Mouse (Mus musculus): ENCODE data around the gene Dscaml1.

Gene Dscaml1

DNA sequence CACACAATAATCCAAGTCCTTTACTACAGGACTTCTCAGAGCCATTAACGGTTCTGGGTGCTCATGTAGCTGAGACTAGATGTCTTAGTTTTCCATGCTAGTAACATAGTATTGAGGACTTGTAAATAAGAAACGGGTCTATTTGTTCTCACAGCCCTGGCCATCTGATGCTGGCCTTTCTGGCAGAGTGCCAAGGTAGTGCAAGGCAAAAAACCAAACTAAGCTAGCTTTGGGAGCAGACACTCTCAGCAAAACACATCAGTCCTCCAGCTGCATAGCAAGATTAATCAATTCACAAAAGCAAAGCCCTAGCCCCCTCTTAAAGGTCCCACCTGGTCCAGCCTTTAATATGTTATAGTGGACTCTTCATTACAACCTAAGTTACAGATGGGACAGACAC lies 206.6 kb downstream of the Dscaml1 start:
- peak; percentile 25 for DNase-seq (ENCODE audit: low spot score)

DNA sequence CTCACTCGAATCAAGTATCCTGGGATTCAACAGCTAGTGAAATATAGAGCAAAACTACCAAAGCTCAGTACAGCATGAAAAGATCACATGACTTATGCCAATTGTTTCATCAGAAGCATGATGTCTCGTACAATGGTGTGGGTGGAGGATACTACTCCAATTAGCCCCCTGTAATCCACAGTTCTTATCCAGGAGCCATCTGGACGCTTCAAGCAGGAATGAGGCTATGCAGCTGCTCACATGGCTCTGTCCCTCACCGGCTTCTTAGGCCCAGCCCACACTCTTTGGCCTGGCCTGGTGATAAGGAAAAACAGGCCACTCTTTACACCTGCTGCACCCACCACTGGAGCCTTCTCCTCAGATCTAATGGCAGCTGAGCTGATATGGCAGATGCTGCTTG lies 208.6 kb downstream of the Dscaml1 start:
- DNase-seq (ENCODE audit: low spot score): no peak

DNA sequence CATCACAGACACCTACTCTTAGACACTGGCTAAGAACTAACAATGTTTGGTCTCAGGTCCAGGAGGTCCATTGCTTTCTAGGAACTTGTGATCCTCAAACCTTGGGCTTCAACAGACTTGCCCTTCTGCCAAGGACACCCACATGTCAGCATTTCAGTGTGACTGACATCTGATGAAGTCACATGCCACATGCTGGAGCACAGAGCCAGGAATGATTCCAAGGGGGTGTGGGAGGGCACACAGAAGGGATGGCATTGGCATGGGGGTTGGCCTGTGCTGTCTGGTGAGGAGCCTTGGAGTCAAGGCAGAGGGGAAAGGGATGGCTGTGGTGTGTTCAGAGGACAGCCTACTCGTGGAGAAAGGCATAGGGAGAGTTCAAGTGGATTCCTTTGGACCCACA lies 210.9 kb downstream of the Dscaml1 start:
- DNase-seq (ENCODE audit: low spot score): no peak

GRCm38 (mm10) chr9:45638184-45638917 lies 211.9 kb downstream of the Dscaml1 start:
- no peak for DNase-seq (ENCODE audit: low spot score)

GRCm38 (mm10) chr9:45644833-45645388 lies 218.5 kb downstream of the Dscaml1 start:
- DNase-seq (ENCODE audit: low spot score): no peak

- DNase-seq (ENCODE audit: low spot score): no peak
These were observed 219.1 kb downstream of the Dscaml1 start for GRCm38 (mm10) chr9:45645526-45645925.

DNA sequence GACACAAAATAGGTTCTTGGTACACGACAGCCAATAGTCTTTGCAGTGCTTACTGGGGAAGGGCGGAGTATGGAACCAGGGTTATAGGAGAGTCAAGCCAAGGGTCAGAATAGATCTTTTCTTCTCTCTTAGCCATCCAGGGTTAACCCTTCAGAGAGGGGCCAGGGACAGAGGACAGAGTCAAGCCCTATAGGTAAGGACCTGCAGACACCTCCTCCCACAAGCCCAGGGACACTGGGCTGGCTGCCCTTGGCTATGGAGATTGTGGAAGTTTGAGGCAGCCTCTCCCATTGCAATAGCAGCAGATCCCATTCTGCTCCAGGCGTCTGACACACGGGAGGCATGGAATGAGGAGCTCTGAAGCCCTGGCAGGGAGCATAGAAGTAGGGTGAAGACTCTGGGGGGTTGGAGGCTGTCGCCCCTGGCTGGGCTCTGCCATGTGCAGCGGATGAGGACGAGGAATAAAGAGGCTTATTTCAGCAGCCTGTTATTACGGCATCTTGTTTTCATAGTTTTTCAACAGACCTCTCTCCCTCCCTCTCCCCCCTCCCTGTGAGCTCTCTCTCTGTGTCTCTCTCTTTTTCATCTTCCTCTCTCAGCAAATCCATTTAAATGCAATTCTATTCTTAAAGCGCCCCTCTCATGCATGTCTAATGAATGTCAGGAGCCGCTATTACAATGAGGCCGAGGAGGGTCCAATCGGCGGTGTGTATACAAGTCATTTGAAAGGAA lies 224.8 kb downstream of the Dscaml1 start:
- no peak for DNase-seq (ENCODE audit: low spot score)

GRCm38 (mm10) chr9:45651810-45652177 lies 225.4 kb downstream of the Dscaml1 start:
- DNase-seq (ENCODE audit: low spot score): no peak

DNA sequence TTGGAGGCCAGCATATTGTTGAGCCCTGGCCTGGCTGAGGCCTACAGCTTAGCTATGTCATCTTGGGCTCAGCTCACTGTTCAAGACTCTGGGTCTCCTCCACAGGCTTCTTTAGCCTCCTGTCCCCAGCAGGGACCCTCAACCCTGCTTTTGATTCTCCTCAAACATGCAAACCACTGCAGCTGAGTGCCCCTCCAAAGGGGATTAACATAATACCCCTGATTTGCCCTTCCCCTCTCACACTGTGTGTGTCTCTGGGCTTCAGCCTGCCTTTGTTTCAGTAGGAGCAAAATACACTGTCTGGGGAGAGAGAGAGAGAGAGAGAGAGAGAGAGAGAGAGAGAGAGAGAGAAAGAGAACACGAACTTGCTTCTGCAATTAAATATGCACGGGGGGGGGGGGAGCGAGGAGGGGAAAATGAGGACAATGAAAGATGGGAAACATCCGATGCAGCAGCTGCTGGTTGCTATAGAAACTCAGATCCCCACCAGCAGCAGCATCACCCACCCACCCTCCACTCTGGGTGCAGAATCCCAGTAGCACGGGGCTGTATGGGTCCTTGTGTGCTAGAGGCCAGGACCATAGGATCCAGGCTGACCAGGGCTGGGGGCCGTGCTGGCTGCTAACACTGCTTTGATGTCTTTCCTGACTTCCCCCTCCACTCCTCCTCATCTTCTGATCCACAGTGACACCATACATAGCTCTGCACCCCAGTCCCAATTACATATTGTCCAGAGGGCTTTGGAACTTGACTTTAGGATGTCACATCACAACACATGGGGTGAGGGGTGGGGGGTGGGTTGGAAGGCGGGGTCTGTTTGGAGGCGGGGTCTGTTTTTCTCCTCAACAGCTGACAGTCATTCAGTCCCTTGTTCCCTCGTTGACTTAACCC lies 231.0 kb downstream of the Dscaml1 start:
- DNase-seq (ENCODE audit: low spot score): no peak

DNA sequence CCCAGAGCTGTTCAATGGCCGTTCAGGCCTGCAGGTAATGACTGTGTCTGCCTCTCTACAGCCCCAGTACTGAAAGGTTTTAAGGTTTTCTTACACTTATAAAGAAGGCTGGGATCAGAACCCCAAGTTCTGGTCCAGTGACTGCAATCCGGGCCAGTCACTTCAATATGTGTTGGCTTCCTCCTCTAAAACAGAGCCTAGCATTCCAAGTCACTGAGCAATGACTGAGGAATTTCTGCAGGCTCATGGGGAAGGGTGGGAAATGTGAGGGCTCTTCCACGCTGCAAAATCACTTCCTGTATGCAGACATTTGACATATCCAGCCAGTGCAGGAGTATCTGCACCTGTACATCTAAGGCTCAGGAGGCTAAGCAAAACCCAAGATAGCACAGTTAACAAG lies 233.8 kb downstream of the Dscaml1 start:
- DNase-seq (ENCODE audit: low spot score): no peak

GRCm38 (mm10) chr9:45662471-45662870 lies 236.0 kb downstream of the Dscaml1 start:
- no peak for DNase-seq (ENCODE audit: low spot score)

DNA sequence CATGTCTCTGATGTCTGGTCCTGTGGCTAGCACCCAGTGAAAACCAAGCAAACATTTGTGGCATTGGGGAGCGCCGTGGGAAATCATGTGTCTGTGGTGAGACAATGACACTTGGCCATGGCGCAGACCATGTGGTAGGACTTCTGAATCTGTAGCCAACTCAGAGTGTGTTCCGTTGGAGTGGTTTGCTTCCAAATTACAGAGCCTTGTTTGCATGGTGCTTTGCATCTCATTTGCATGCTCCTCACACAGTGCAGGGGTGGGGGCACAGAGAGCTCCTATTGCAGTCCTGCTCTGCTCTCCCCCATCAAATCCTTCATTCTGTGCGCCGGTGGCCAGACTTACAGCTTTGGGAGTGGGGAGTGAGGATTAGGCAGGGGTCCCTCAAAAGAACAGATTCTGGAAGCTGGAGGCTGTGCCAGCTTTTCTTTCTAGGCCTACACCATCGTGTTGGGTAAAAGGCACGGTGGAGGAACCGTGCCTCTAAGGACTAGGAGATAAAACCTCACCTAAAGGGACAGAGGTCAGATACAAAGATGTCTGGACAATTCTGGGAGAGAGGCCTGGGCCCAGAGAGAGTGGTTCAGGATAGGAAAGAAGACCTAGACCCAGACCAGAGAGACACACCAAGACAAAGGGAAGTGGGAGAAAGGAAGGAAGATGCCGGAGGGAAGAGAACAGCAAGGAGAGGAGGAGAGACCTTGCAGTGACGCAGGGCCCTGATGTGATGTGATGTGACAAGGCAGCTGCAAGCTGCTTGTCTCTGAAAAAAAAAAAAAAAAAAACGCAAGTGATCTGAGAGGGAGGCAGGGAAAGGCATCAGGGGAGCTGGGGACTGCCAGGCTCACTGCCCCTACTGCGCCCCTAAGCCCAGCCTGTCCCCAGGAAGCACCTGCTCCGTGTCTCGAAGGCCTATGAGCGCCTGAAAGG lies 237.2 kb downstream of the Dscaml1 start:
- DNase-seq (ENCODE audit: low spot score): no peak

GRCm38 (mm10) chr9:45664326-45664725 lies 237.9 kb downstream of the Dscaml1 start:
- no peak for DNase-seq (ENCODE audit: low spot score)

DNA sequence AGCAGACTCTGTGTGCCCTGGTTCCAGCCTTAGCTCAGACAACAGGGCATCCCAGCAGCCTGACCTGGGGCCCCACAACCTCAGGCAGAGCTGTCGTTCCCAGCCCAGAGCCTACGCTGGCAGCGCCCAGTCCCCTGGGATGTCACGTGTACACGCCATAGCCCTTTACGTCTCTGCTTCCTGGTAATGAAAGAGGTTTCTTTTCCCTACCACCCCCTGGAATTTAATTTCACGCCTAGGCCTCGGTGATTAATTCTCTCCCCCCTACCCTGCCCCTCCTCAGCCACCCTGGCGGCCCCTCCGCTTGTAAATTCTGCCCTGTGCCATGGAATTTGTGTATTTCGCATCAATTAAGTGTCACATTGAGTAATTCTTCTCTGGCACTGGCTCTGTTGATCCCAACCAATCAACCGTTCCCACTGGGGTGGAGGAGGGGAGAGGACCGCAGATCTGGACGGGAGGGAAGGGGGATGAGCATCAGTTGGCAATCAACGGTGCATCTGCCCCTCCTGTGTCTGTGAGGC lies 238.5 kb downstream of the Dscaml1 start:
- DNase-seq (ENCODE audit: low spot score): no peak

DNA sequence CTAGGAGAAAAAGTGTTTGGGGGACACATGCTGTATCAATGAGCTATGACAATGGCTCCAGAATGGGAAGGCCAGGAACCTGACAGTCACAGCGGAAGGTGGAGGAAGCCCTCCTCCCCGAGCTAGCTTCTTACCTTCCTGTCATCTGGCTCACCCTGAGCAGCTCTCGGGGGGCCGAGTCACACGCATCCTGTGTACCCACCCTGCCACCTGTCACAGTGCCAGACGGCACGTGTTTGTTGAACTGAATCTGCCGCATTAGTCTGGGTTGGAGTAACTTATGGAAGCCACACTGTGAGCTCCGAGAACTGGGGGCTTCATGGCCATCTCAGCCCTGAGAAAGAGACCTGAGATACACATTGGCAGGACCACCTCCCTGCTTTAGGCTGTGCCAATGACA lies 249.5 kb downstream of the Dscaml1 start:
- no peak for DNase-seq (ENCODE audit: low spot score)

GRCm38 (mm10) chr9:45676578-45676977 lies 250.2 kb downstream of the Dscaml1 start:
- DNase-seq (ENCODE audit: low spot score): no peak

DNA sequence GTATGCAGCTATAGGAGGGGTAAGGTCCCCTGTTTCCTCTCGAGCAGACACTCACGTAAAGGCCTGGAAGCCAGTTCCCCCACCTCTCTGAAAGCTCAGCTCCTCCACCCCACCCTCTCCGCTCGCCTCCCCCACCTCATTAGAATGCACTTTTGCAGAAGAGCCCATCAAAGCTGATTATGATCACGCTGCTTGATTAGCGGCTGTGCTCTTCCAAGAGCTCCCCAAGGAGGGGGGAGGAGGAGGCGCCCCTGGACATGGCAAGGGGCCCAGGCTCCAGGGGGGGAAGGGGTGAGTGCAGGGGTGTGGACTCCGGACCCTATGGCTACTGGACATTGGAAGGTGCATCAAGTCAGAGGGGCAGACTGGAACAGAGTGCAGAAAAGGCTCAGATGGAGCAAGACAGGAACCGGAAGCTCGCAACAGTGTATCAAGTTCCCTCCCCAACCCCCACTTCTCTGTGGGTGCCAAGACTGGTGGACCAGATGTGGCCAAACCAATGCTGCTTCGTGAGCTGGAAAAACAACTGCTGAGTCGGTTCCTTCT lies 250.9 kb downstream of the Dscaml1 start:
- DNase-seq (ENCODE audit: low spot score): peak; percentile 37

DNA sequence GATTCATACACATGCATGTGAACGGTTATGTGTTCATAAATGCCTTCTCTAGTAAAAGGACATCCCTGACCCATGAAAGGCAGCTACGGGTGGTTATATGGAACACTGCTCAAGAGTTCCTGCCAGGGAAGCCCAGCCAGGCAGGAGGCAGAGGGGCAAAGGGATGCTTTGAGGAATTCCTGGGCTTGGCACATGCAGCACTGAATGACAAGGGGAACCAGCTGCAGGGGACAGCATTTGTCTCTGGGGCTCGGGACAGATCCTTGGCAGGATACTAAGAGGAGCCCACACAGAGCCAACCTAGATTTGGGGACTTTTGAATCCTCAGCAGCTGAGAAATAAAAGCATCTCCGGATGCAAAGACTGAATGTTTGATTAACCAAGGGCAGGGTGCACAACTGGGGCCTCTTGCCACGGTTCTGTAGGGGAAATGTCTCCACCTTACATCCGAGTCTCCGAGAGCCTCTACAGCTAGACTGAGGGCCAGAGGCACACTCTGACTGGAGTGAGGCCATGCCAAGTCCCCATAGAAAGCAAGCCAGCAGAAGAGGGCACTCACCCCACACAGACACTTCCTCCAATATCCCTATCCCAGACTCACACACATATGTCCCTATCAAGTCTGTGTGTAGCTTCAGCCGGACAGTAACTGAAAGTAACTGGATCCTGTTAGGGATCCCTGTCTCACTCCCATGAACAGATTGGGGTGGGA lies 251.7 kb downstream of the Dscaml1 start:
- DNase-seq (ENCODE audit: low spot score): no peak

DNA sequence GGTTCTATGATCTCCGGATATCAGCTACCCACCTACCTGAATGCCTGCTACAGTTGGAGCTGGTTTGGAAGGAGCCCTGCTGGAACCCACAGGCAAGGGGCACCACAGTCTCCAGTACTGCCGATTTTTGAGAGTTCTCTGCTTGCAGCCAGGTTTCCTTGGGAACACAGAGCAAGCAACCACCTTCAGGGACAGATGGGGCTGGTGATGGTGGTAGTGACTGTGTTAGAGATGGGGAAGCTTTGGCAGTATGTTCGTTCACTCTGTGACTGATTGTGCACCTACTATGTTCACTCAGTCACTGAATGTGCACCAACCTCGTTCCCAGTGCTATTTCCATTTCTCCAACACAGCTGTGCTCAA lies 252.2 kb downstream of the Dscaml1 start:
- DNase-seq (ENCODE audit: low spot score): no peak

DNA sequence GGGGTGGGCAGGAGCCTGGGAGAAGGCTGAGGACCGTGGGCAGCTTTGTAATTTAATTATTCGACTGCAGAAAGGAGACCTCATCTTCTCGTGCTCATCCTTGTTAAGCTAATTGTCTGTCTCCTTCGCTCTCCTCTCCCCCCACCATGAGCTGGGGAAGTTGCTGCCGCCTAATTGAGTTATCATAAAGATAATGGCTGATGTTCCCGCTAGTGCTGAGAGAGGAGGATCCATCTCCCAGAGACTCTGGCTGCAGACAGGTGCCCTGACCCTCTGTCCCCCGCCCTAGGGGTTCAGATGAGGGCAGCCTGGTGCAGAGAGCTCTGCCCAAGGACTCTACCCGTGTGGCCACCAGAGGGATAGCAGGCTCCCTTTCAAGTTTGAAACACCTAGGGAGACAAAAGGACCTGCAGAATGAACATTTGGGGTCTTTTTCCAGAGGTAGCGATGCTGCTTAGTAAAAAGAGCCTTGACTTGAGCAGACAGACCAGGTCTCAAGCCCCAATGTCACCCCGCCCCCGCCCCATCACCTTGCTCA lies 256.1 kb downstream of the Dscaml1 start:
- no peak for DNase-seq (ENCODE audit: low spot score)
